Mouse (Mus musculus) stomach, postnatal 0 days (tissue): ENCODE measurements at regions not wholly inside any gene's neighbourhood (a gene's known extent, or its start where the extent isn't known, plus 50 kb on each side); places are given as distances from the start of the nearest gene placed in this dataset.

Experiments used
- CTCF ChIP-seq: IDR thresholded peaks from 2 replicates; pipeline ENCODE4 v1.5.1; 2016; ENCODE audit warnings: antibody characterized with exemption, low read depth, mild to moderate bottlenecking, moderate library complexity
- EP300 ChIP-seq: optimal IDR thresholded peaks from 2 replicates; pipeline ENCODE3; 2016; ENCODE audit warnings: antibody characterized with exemption

DNA sequence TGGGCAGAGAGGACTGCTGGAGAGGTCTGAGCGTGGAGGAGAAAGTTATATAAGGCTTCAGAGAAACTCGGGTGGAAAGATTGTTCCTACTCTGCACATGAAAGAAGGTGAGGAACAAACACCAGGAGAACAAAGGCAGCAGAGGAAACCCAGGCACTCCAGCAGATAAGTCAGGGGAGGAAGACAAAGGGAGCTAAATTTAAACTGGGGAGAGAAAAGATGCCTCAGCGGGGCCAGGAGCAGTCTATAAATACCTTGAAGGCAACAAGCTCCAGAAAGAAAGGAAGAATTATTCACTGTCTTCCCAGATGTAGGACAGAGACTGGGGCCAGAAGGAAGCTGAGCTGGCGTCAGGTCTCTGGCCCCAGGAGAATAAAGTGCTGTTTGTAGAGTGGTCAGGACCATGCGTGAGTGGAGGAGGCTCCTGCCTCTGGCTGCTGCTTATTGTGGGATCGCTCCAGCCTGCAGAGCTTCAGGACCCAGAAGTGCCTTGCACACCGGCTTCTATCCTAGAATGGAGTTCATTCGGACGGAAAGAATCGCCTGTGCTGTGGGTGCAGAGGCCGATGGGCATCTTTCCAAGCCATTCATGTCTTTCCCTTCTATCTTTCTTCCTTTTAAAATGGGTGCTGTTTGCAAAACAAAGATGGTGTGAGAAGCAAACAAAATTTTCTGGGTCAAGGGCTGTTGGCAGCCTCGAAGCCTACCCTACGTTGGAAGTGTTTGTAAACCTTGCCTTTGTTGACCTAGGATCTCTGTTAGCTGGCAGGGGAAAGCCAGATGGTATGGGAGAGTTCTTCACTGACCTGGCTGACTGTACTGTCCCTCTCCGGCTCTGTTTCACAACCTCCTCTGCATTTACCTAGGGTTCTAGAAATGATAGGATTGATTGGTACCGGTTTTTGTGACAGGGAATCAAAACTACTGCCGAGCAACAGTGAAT lies 55.6 kb upstream of the Lrrc55 start:
- TF ChIP-seq EP300 (no peak), CTCF (no peak)
